Mouse (Mus musculus): ENCODE results near the gene Gm20521.

- TF ChIP-seq GATA1 (IDR thresholded peaks at IDR 0.05; ENCODE audit: borderline replicate concordance, low read length) (no peak), FLI1 (IDR thresholded peaks at IDR 0.05; ENCODE audit: low read length) (no peak)
These were observed 16.3 kb upstream of the Gm20521 start for GRCm38 (mm10) chr14:54866936-54867335.

Data from megakaryocyte, embryonic 14.5 days (primary cell).